Mouse (Mus musculus) heart, adult 11 months (tissue): Measurements from ENCODE around the gene Dsn1.

Experiments
- DNase-seq: peaks from one replicate; pipeline ENCODE4 v3.0.0; 2022

Gene Dsn1

GRCm38 (mm10) chr2:157019228-157019627 is 12.3 kb upstream of the Dsn1 start:
- no peak for DNase-seq

- peak; percentile 92 for DNase-seq
These were observed 9.7 kb upstream of the Dsn1 start for GRCm38 (mm10) chr2:157016529-157017270.

- no peak for DNase-seq
These were observed 5.4 kb upstream of the Dsn1 start for GRCm38 (mm10) chr2:157012341-157012740.

GRCm38 (mm10) chr2:157010634-157011310 is 3.8 kb upstream of the Dsn1 start:
- DNase-seq = no peak

- peak; percentile 87 for DNase-seq
These were observed 3.2 kb upstream of the Dsn1 start for GRCm38 (mm10) chr2:157010121-157010520.

GRCm38 (mm10) chr2:157008509-157008908 is 1.6 kb upstream of the Dsn1 start:
- DNase-seq = peak; percentile 74

GRCm38 (mm10) chr2:157007234-157007596 is 261 bp upstream of the Dsn1 start:
- DNase-seq = no peak

GRCm38 (mm10) chr2:157002321-157002720 is 4.6 kb downstream of the Dsn1 start:
- peak; percentile 72 for DNase-seq

GRCm38 (mm10) chr2:156998263-156998662 is 8.7 kb downstream of the Dsn1 start:
- peak; percentile 57 for DNase-seq

GRCm38 (mm10) chr2:156996576-156996975 is 10.4 kb downstream of the Dsn1 start:
- DNase-seq = peak; percentile 90

- DNase-seq = peak; percentile 99
These were observed 15.3 kb downstream of the Dsn1 start, which contains the start of gene Ndrg3 for GRCm38 (mm10) chr2:156991470-156992319. Ndrg3 (minus strand) TSS chr2:156992056.

- peak; percentile 80 for DNase-seq
These were observed 16.1 kb downstream of the Dsn1 start for GRCm38 (mm10) chr2:156990727-156991431.

GRCm38 (mm10) chr2:156987316-156987715 is 19.6 kb downstream of the Dsn1 start:
- DNase-seq = peak; percentile 64

GRCm38 (mm10) chr2:156982864-156983263 is 24.1 kb downstream of the Dsn1 start:
- DNase-seq = peak; percentile 95

GRCm38 (mm10) chr2:156981291-156981690 is 25.7 kb downstream of the Dsn1 start:
- DNase-seq = peak; percentile 55

- DNase-seq = peak; percentile 80
These were observed 26.9 kb downstream of the Dsn1 start for GRCm38 (mm10) chr2:156980059-156980458.

GRCm38 (mm10) chr2:156976711-156977110 is 30.2 kb downstream of the Dsn1 start:
- peak; percentile 46 for DNase-seq

- DNase-seq = peak; percentile 92
These were observed 32.0 kb downstream of the Dsn1 start for GRCm38 (mm10) chr2:156974967-156975366.

GRCm38 (mm10) chr2:156973316-156974100 is 33.4 kb downstream of the Dsn1 start:
- peak; percentile 90 for DNase-seq

GRCm38 (mm10) chr2:156970253-156970652 is 36.7 kb downstream of the Dsn1 start:
- DNase-seq = peak; percentile 82

GRCm38 (mm10) chr2:156968501-156968900 is 38.5 kb downstream of the Dsn1 start:
- DNase-seq = peak; percentile 82

- DNase-seq = peak; percentile 89
These were observed 39.6 kb downstream of the Dsn1 start for GRCm38 (mm10) chr2:156967388-156967787.
